Mouse (Mus musculus): ENCODE results near the gene Taf6.
"Not testable (repeated sequence)": the region's sequence is repeated elsewhere in the genome, so short reads cannot be mapped to it uniquely, and the experiment has no call there.

Gene Taf6

GRCm38 (mm10) chr5:138186950-138187638 is at the start of gene Taf6, which contains the start of gene Cnpy4:
Taf6 (minus strand) TSS chr5:138187451.
Cnpy4 (plus strand) TSS chr5:138187485.
- DNase-seq: peak; percentile 90

GRCm38 (mm10) chr5:138234224-138234623 is 47.0 kb upstream of the Taf6 start:
- DNase-seq: no peak

- no peak for DNase-seq
Measured at GRCm38 (mm10) chr5:138233778-138234177, 46.5 kb upstream of the Taf6 start.

- no peak for DNase-seq
Measured at GRCm38 (mm10) chr5:138229511-138229910, 42.3 kb upstream of the Taf6 start.

- peak; percentile 67 for DNase-seq
Measured at GRCm38 (mm10) chr5:138228026-138228425, 40.8 kb upstream of the Taf6 start.

- DNase-seq: no peak
Measured at GRCm38 (mm10) chr5:138227367-138227766, 40.1 kb upstream of the Taf6 start.

- DNase-seq: no peak
Measured at GRCm38 (mm10) chr5:138226491-138226890, 39.2 kb upstream of the Taf6 start.

GRCm38 (mm10) chr5:138225700-138226099 is 38.4 kb upstream of the Taf6 start, which contains the start of gene Nxpe5:
Nxpe5 (plus strand) TSS chr5:138225898.
- DNase-seq: no peak

GRCm38 (mm10) chr5:138223287-138223686 is 36.0 kb upstream of the Taf6 start:
- DNase-seq: no peak

- peak; percentile 96 for DNase-seq
Measured at GRCm38 (mm10) chr5:138222111-138222510, 34.9 kb upstream of the Taf6 start.

GRCm38 (mm10) chr5:138219864-138220263 is 32.6 kb upstream of the Taf6 start:
- no peak for DNase-seq

- not testable (repeated sequence) for DNase-seq
Measured at GRCm38 (mm10) chr5:138216632-138217031, 29.4 kb upstream of the Taf6 start.

GRCm38 (mm10) chr5:138207873-138208272 is 20.6 kb upstream of the Taf6 start:
- no peak for DNase-seq

- DNase-seq: no peak
Measured at GRCm38 (mm10) chr5:138207253-138207652, 20.0 kb upstream of the Taf6 start.

- no peak for DNase-seq
Measured at GRCm38 (mm10) chr5:138202086-138202485, 14.8 kb upstream of the Taf6 start.

GRCm38 (mm10) chr5:138199576-138199975 is 12.3 kb upstream of the Taf6 start:
- no peak for DNase-seq

- DNase-seq: no peak
Measured at GRCm38 (mm10) chr5:138195463-138195862, 8.2 kb upstream of the Taf6 start.

GRCm38 (mm10) chr5:138194755-138195345 is 7.6 kb upstream of the Taf6 start:
- peak; percentile 62 for DNase-seq

- DNase-seq: peak; percentile 89
Measured at GRCm38 (mm10) chr5:138193771-138194727, 6.8 kb upstream of the Taf6 start, which contains the start of gene Mblac1. Mblac1 (plus strand) TSS chr5:138194314.

- peak; percentile 76 for DNase-seq
Measured at GRCm38 (mm10) chr5:138187661-138188306, 533 bp upstream of the Taf6 start.

GRCm38 (mm10) chr5:138173217-138173616 is 14.0 kb downstream of the Taf6 start:
- DNase-seq: no peak

- peak; percentile 98 for DNase-seq
Measured at GRCm38 (mm10) chr5:138171695-138172491, 15.4 kb downstream of the Taf6 start, which contains the start of the genes Ap4m1 and Mcm7. Ap4m1 (plus strand) TSS chr5:138172002. Mcm7 (minus strand) TSS chr5:138172422.

Measured in kidney, postnatal 10 days (tissue).